Mouse (Mus musculus): ENCODE measurements around the gene Wdr44. TPM values are rescaled to one million over a fixed set of nuclear protein-coding genes. Genes with fewer than 3 reads are reported as not detected.

Wdr44 gene
- polyA plus RNA-seq, 1 experiment from 2014 or later = 13.9 TPM

Other genes starting within 250 kb of the Wdr44 start
- not detected in 2 replicates for gene Gm4907, start 189.5 kb downstream of the Wdr44 start, polyA plus RNA-seq (2015; fragmentation: Nextera tagmentation; extraction: Ambion mirVana)